Mouse (Mus musculus): ENCODE results near the gene Gm29564. TPM values are rescaled to one million over a fixed set of nuclear protein-coding genes. Genes with fewer than 3 reads are reported as not detected.
"Not testable (repeated sequence)": the region's sequence is repeated elsewhere in the genome, so short reads cannot be mapped to it uniquely, and the experiment has no call there.

The Gm29564 gene
- polyA plus RNA-seq (2016; fragmentation: Nextera tagmentation; extraction: Ambion mirVana): not detected in 2 replicates

DNA sequence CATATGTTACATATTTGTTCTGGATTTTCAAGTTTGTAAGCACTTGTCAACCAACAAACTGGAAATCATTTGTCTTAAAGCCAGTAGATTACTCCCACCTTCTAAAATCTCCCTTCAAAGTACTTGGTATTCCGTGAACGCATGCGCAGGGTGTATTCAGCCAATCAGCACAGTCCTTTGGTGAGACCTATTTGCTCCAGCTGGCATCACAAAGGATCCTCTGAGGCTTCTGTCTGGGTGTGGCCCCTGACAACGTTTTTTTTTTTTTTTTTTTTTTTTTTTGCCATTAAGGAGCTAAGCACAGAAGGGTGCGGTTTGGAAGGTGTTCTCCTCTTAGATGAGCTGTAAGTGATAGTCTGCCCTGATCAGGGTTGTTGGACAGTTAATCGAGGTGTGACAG lies at the start of gene Gm29564:
TSS of gene Gm29564 (plus strand) at position 301 of the 400 bp plus-strand sequence.
- not testable (repeated sequence) for H3K4me2 ChIP-seq (replicated peaks); H3K9ac ChIP-seq (replicated peaks); H3K27ac ChIP-seq (replicated peaks); H3K4me3 ChIP-seq; H3K4me1 ChIP-seq; H3K27me3 ChIP-seq; ATAC-seq (ENCODE audit: low FRiP score, low read depth); H3K36me3 ChIP-seq; H3K9me3 ChIP-seq
- no CpG with 5 or more reads among the region's 6 CpGs for WGBS

Other genes starting within 250 kb of the Gm29564 start
- not detected in 2 replicates for gene Gm20867, start 249.8 kb upstream of the Gm29564 start, polyA plus RNA-seq (2016; fragmentation: Nextera tagmentation; extraction: Ambion mirVana)

Measured in midbrain, embryonic 12.5 days (tissue).